Mouse (Mus musculus): ENCODE results near the gene Tmie. TPM values are rescaled to one million over a fixed set of nuclear protein-coding genes. Genes with fewer than 3 reads are reported as not detected.
"Not testable (repeated sequence)": the region's sequence is repeated elsewhere in the genome, so short reads cannot be mapped to it uniquely, and the experiment has no call there.

Gene Tmie
- polyA plus RNA-seq, 1 experiment from 2014 or later = 1.2 TPM

DNA sequence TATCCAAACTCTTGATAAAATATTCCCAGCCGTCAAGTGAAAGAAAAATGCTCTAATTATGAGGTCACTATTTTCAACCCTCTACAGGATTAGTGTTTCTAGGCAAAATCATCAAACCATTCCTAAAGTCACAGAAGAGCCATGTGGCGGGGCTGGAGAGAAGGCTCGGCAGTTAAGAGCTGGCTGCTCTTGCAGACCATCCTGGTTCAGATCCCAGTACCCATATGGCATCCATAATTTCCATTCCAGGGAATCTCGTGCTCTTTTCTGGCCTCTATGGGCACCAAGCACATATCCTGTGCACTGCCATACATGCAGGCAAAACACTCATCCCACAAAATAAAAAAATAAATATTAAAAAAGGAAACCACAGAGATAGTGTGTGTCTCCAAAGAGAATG, 54.5 kb downstream of the Tmie start:
- no peak overlapping the region for H3K4me2 ChIP-seq
- no peak for ATAC-seq (ENCODE audit: low FRiP score)
- 84% methylated on average over 4 of the region's 4 CpGs for WGBS
- no peaks in the 10 kb centered on the region for H3K4me1 ChIP-seq (replicated peaks)
- no peak overlapping the region for H3K27ac ChIP-seq
- no peak overlapping the region for H3K9ac ChIP-seq
- H3K27me3 ChIP-seq = 0 out of 2 replicates have a peak, but pooled peaks cover 4% of the 10 kb centered on the region
- no peaks in the 10 kb centered on the region for H3K9me3 ChIP-seq
- H3K4me3 ChIP-seq = no peak overlapping the region
- no peaks in the 10 kb centered on the region for H3K36me3 ChIP-seq

- Histone ChIP-seq H3K27me3 (peaks cover 8% of the 10 kb centered on the region; the same call in 1 of the 2 replicates), H3K4me1 (replicated peaks) (no peaks in the 10 kb centered on the region), H3K9me3 (no peaks in the 10 kb centered on the region), H3K4me2 (no peak overlapping the region), H3K4me3 (no peak overlapping the region), H3K27ac (no peak overlapping the region), H3K36me3 (no peaks in the 10 kb centered on the region), H3K9ac (no peak overlapping the region)
- 83% methylated on average over 7 of the region's 7 CpGs for WGBS
- no peak for ATAC-seq (ENCODE audit: low FRiP score)
Measured at GRCm38 (mm10) chr9:110821436-110821835, 58.5 kb downstream of the Tmie start.

- H3K27ac ChIP-seq; H3K4me3 ChIP-seq; H3K9ac ChIP-seq; H3K9me3 ChIP-seq; H3K36me3 ChIP-seq; ATAC-seq (ENCODE audit: low FRiP score); H3K27me3 ChIP-seq; H3K4me1 ChIP-seq (replicated peaks); H3K4me2 ChIP-seq: not testable (repeated sequence)
Measured at GRCm38 (mm10) chr9:110820546-110820945, 59.4 kb downstream of the Tmie start.

Small RNA genes lying within 50 kb of the gene (microRNA-seq; reads per million reads assigned to microRNA genes)
- not detected for gene Gm24269

Other genes starting within 250 kb of the Tmie start
- gene Nbeal2, start 226.0 kb downstream of the Tmie start, polyA plus RNA-seq (2015; fragmentation: Nextera tagmentation; extraction: Ambion mirVana) = 2.4 TPM in 2 replicates
- 122 TPM in 2 replicates for gene Ccdc12, start 223.6 kb downstream of the Tmie start, polyA plus RNA-seq (2015; fragmentation: Nextera tagmentation; extraction: Ambion mirVana)
- 1.4 and 3.8 TPM in 2 replicates for gene Myl3, start 138.3 kb downstream of the Tmie start, polyA plus RNA-seq (2015; fragmentation: Nextera tagmentation; extraction: Ambion mirVana)
- 13.7 and 13.8 TPM in 2 replicates for gene Pth1r, start 133.0 kb downstream of the Tmie start, polyA plus RNA-seq (2015; fragmentation: Nextera tagmentation; extraction: Ambion mirVana)
- not detected in 2 replicates for gene Prss42, start 81.9 kb downstream of the Tmie start, polyA plus RNA-seq (2015; fragmentation: Nextera tagmentation; extraction: Ambion mirVana)
- gene Prss44, start 66.1 kb downstream of the Tmie start, polyA plus RNA-seq (2015; fragmentation: Nextera tagmentation; extraction: Ambion mirVana) = not detected in 2 replicates
- not detected in 2 replicates for gene Prss43, start 53.4 kb downstream of the Tmie start, polyA plus RNA-seq (2015; fragmentation: Nextera tagmentation; extraction: Ambion mirVana)
- gene Prss45, start 45.5 kb downstream of the Tmie start, polyA plus RNA-seq (2015; fragmentation: Nextera tagmentation; extraction: Ambion mirVana) = not detected in 2 replicates
- not detected in 2 replicates for gene Prss46, start 35.6 kb downstream of the Tmie start, polyA plus RNA-seq (2015; fragmentation: Nextera tagmentation; extraction: Ambion mirVana)
- 0.18 and 0.19 TPM in 2 replicates for gene Prss50, start 22.1 kb downstream of the Tmie start, polyA plus RNA-seq (2015; fragmentation: Nextera tagmentation; extraction: Ambion mirVana)
- gene Als2cl, start 243 bp downstream of the Tmie start, polyA plus RNA-seq (2015; fragmentation: Nextera tagmentation; extraction: Ambion mirVana) = 0.90 and 1.5 TPM in 2 replicates
- gene Fam240a, start 36.7 kb upstream of the Tmie start, polyA plus RNA-seq (2015; fragmentation: Nextera tagmentation; extraction: Ambion mirVana) = not detected in 2 replicates
- 0.18 and 0.19 TPM in 2 replicates for gene Tdgf1, start 66.0 kb upstream of the Tmie start, polyA plus RNA-seq (2015; fragmentation: Nextera tagmentation; extraction: Ambion mirVana)
- 0.56 and 0.96 TPM in 2 replicates for gene Lrrc2, start 71.4 kb upstream of the Tmie start, polyA plus RNA-seq (2015; fragmentation: Nextera tagmentation; extraction: Ambion mirVana)
- not detected in 2 replicates for gene Rtp3, start 110.5 kb upstream of the Tmie start, polyA plus RNA-seq (2015; fragmentation: Nextera tagmentation; extraction: Ambion mirVana)
- gene Ltf, start 139.2 kb upstream of the Tmie start, polyA plus RNA-seq (2015; fragmentation: Nextera tagmentation; extraction: Ambion mirVana) = 1.4 and 2.6 TPM in 2 replicates
- 0.91 and 1.3 TPM in 2 replicates for gene Ccrl2, start 177.4 kb upstream of the Tmie start, polyA plus RNA-seq (2015; fragmentation: Nextera tagmentation; extraction: Ambion mirVana)
- 42.3 and 45.9 TPM in 2 replicates for gene Lrrfip2, start 237.5 kb upstream of the Tmie start, polyA plus RNA-seq (2015; fragmentation: Nextera tagmentation; extraction: Ambion mirVana)

All from hindbrain, embryonic 13.5 days (tissue).